Mouse (Mus musculus) midbrain, embryonic 14.5 days (tissue): ENCODE data around the gene Bdkrb2. TPM values are rescaled to one million over a fixed set of nuclear protein-coding genes. Genes with fewer than 3 reads are reported as not detected.

ENCODE experiments used
- ATAC-seq: fragments of 200-750 bp; cut with Nextera tagmentation; 2 replicates; pipeline ENCODE4 v1.8.0; 2017; ENCODE audit warnings: moderate number of reproducible peaks, moderate library complexity; ENCODE audit not compliant: low FRiP score, low TSS enrichment
- DNase-seq: peaks from one replicate; pipeline ENCODE4 v3.0.0-alpha.2; 2015
- H3K27ac ChIP-seq: fragments of 300-500 bp; sonication (generic); replicated peaks from 2 replicates; pipeline ENCODE4 v1.5.1; 2014; ENCODE audit warnings: mild to moderate bottlenecking, low read depth, low read length, moderate library complexity
- H3K27me3 ChIP-seq: fragments of 300-500 bp; sonication (generic); 2 replicates; pipeline ENCODE4 v1.6.1; 2014; ENCODE audit warnings: low read length, control low read depth, mixed read lengths; ENCODE audit not compliant: control insufficient read depth, insufficient read depth
- H3K36me3 ChIP-seq: fragments of 300-500 bp; sonication (generic); 2 replicates; pipeline ENCODE4 v1.6.1; 2014; ENCODE audit warnings: low read length, control low read depth; ENCODE audit not compliant: control insufficient read depth, insufficient read depth
- H3K4me1 ChIP-seq: fragments of 300-500 bp; sonication (generic); 2 replicates; pipeline ENCODE4 v1.6.1; 2014; ENCODE audit warnings: mild to moderate bottlenecking, antibody characterized with exemption, low read length, control low read depth; ENCODE audit not compliant: control insufficient read depth, insufficient read depth
- H3K4me2 ChIP-seq: fragments of 300-500 bp; sonication (generic); 2 replicates; pipeline ENCODE4 v1.6.1; 2014; ENCODE audit warnings: mild to moderate bottlenecking, low read length, moderate library complexity
- H3K4me3 ChIP-seq: fragments of 300-500 bp; sonication (generic); replicated peaks from 2 replicates; pipeline ENCODE4 v1.5.1; 2014; ENCODE audit warnings: low read depth, low read length
- H3K9ac ChIP-seq: fragments of 300-500 bp; sonication (generic); replicated peaks from 2 replicates; pipeline ENCODE4 v1.6.1; 2014; ENCODE audit warnings: mild to moderate bottlenecking, low read length, moderate library complexity
- H3K9me3 ChIP-seq: fragments of 300-500 bp; sonication (generic); 2 replicates; pipeline ENCODE4 v1.6.1; 2016; ENCODE audit warnings: low read length, control low read depth, mixed read lengths; ENCODE audit not compliant: control insufficient read depth
- WGBS: fragments of 180-500 bp; shearing (Covaris S2); extraction: QIAGEN DNeasy Blood & Tissue Kit; methylation state at CpG from one replicate; pipeline ENCODE4 v1.1.7; 2014; 5-methylcytosine and 5-hydroxymethylcytosine counted together
- polyA plus RNA-seq: library from polyadenylated mRNA; unstranded; fragments of >200 nt; fragmentation: Nextera tagmentation; extraction: Ambion mirVana; gene quantifications from 2 replicates; pipeline ENCODE4 v1.2.1, GENCODE M21; 2014

Bdkrb2 gene
- polyA plus RNA-seq, 1 experiment from 2014 or later: 0.36 TPM

- Histone ChIP-seq H3K27me3 (no peaks in the 10 kb centered on the region), H3K36me3 (no peaks in the 10 kb centered on the region), H3K4me2 (no peak overlapping the region), H3K27ac (no peak overlapping the region), H3K4me1 (no peaks in the 10 kb centered on the region), H3K4me3 (no peak overlapping the region), H3K9ac (no peak overlapping the region), H3K9me3 (no peaks in the 10 kb centered on the region)
- DNase-seq (no peak), ATAC-seq (no peak)
- WGBS: 81% methylated on average over 4 of the region's 4 CpGs
These were observed 12.9 kb upstream of the Bdkrb2 start for GRCm38 (mm10) chr12:105549835-105550802.

GRCm38 (mm10) chr12:105551551-105551989 lies 11.5 kb upstream of the Bdkrb2 start:
- no peak overlapping the region for H3K4me2 ChIP-seq
- no peak for DNase-seq
- H3K4me1 ChIP-seq: no peaks in the 10 kb centered on the region
- no peaks in the 10 kb centered on the region for H3K9me3 ChIP-seq
- H3K4me3 ChIP-seq: no peak overlapping the region
- no peaks in the 10 kb centered on the region for H3K27me3 ChIP-seq
- 73% methylated on average over 6 of the region's 6 CpGs for WGBS
- no peak for ATAC-seq
- H3K27ac ChIP-seq: no peak overlapping the region
- no peaks in the 10 kb centered on the region for H3K36me3 ChIP-seq
- H3K9ac ChIP-seq: no peak overlapping the region

DNA sequence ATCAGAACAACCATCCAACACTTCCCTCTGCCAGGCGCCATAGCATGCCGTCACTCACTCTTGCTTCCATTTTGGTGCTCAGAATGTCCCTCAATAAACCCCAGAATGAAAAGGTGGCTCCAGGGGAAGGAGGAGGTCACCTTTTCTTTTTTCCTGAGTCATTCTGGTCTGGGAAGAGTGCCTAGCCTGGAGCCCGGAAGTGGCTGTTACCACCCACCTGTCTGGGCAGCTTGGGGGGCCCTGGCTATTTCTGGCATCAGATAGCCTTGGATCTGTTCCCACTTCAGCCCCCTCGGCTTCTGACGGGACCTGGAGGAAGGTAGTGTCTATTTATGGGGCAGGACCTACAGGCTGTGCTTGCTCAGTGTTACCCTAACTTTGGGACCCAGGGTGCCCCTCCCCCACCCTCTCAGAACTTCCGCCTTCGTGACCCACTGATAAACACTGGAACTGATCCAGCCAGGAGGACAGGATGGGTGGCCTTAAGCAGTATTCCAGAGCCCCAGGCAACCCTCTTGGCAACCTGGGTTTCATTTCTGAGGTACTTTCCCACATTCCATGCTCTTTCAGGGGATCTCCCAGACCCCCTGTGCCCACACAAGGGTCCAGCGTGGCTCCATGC lies 8.8 kb upstream of the Bdkrb2 start:
- Histone ChIP-seq H3K36me3 (no peaks in the 10 kb centered on the region), H3K27ac (no peak overlapping the region), H3K9me3 (no peaks in the 10 kb centered on the region), H3K4me3 (no peak overlapping the region), H3K9ac (no peak overlapping the region), H3K4me2 (no peak overlapping the region), H3K4me1 (no peaks in the 10 kb centered on the region), H3K27me3 (no peaks in the 10 kb centered on the region)
- 86% methylated on average over 8 of the region's 8 CpGs for WGBS
- ATAC-seq (no peak), DNase-seq (no peak)

GRCm38 (mm10) chr12:105555172-105555571 lies 7.9 kb upstream of the Bdkrb2 start:
- no peaks in the 10 kb centered on the region for H3K4me1 ChIP-seq
- ATAC-seq (no peak), DNase-seq (no peak)
- no peak overlapping the region for H3K27ac ChIP-seq
- H3K36me3 ChIP-seq: no peaks in the 10 kb centered on the region
- H3K4me2 ChIP-seq: no peak overlapping the region
- H3K4me3 ChIP-seq: no peak overlapping the region
- H3K9ac ChIP-seq: no peak overlapping the region
- no peaks in the 10 kb centered on the region for H3K9me3 ChIP-seq
- H3K27me3 ChIP-seq: no peaks in the 10 kb centered on the region
- 73% methylated on average over 5 of the region's 5 CpGs for WGBS

- Histone ChIP-seq H3K9me3 (no peaks in the 10 kb centered on the region), H3K4me2 (no peak overlapping the region), H3K36me3 (no peaks in the 10 kb centered on the region), H3K27me3 (peaks cover 7% of the 10 kb centered on the region), H3K9ac (no peak overlapping the region), H3K4me3 (no peak overlapping the region), H3K4me1 (no peaks in the 10 kb centered on the region), H3K27ac (no peak overlapping the region)
- WGBS: 78% methylated on average over 7 of the region's 7 CpGs
- no peak for ATAC-seq
- no peak for DNase-seq
These were observed 5.6 kb upstream of the Bdkrb2 start for GRCm38 (mm10) chr12:105557250-105557925.

GRCm38 (mm10) chr12:105561007-105561534 lies 2.0 kb upstream of the Bdkrb2 start:
- WGBS: 50% methylated on average over 8 of the region's 8 CpGs
- ATAC-seq (no peak), DNase-seq (peak; percentile 25)
- H3K4me3 ChIP-seq: no peak overlapping the region
- H3K9ac ChIP-seq: no peak overlapping the region
- no peaks in the 10 kb centered on the region for H3K9me3 ChIP-seq
- H3K4me1 ChIP-seq: peaks cover 10% of the 10 kb centered on the region; the same call in 1 of the 2 replicates
- no peak overlapping the region for H3K4me2 ChIP-seq
- H3K27ac ChIP-seq: no peak overlapping the region
- H3K36me3 ChIP-seq: no peaks in the 10 kb centered on the region
- H3K27me3 ChIP-seq: peaks cover 33% of the 10 kb centered on the region

- H3K36me3 ChIP-seq: no peaks in the 10 kb centered on the region
- peaks cover 10% of the 10 kb centered on the region; the same call in 1 of the 2 replicates for H3K4me1 ChIP-seq
- H3K9ac ChIP-seq: no peak overlapping the region
- peak overlapping the region; percentile 30; the same call in 1 of the 2 replicates for H3K4me3 ChIP-seq
- DNase-seq (no peak), ATAC-seq (no peak)
- 33% methylated on average over 8 of the region's 8 CpGs for WGBS
- H3K27me3 ChIP-seq: peaks cover 33% of the 10 kb centered on the region
- peak overlapping the region; percentile 56 for H3K4me2 ChIP-seq
- no peaks in the 10 kb centered on the region for H3K9me3 ChIP-seq
- H3K27ac ChIP-seq: no peak overlapping the region
These were observed 788 bp upstream of the Bdkrb2 start for GRCm38 (mm10) chr12:105562056-105562820.
